Mouse (Mus musculus): ENCODE measurements around the gene Fxr1. TPM values are rescaled to one million over a fixed set of nuclear protein-coding genes. Genes with fewer than 3 reads are reported as not detected.

Fxr1 gene
- 28.8 and 28.9 TPM in 2 replicates for polyA plus RNA-seq (2015; fragmentation: Nextera tagmentation; extraction: Ambion mirVana)

DNA sequence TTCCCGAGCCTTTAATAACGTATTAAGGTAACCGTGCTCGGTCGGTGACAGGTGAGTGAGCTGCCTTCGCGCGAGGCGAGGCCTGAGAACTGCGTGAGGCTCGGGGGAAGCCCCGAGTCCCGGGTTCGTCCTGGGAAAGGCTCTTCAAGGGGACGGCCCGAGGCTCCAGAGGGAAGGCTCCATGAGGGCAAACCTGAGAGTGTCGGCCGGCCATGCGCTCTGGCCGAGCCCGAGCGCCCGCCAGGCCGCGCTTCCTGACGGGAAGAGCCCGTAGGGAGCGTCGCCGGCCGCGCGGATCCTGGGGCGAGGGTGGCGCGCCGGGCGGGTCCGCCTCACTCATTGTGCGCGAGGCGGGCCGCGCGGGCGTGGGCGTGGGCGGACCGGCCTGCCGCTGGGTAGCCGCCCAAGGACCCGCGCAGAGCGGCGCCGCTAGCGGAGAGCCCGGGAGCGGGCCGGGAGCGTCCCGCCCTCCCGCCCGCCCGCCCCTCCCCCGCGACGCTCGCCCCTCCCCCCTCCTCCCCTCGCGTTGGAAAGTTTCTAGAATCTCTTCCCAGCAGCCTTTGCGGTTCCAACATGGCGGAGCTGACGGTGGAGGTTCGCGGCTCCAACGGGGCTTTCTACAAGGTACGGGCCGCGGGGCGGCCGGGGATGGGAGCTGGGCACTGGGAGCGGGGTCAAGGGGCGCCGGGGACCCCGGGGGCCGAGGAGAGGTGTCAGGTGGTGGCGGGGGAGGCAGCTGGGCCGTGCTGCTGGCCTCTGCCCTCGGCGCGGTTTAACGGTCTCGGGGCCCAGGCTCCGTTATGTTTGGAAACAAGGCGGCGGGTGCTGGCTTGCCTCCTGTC lies at the start of gene Fxr1:
Gene Fxr1 (plus strand): TSS at position 404 of the 842 bp plus-strand sequence.

DNA sequence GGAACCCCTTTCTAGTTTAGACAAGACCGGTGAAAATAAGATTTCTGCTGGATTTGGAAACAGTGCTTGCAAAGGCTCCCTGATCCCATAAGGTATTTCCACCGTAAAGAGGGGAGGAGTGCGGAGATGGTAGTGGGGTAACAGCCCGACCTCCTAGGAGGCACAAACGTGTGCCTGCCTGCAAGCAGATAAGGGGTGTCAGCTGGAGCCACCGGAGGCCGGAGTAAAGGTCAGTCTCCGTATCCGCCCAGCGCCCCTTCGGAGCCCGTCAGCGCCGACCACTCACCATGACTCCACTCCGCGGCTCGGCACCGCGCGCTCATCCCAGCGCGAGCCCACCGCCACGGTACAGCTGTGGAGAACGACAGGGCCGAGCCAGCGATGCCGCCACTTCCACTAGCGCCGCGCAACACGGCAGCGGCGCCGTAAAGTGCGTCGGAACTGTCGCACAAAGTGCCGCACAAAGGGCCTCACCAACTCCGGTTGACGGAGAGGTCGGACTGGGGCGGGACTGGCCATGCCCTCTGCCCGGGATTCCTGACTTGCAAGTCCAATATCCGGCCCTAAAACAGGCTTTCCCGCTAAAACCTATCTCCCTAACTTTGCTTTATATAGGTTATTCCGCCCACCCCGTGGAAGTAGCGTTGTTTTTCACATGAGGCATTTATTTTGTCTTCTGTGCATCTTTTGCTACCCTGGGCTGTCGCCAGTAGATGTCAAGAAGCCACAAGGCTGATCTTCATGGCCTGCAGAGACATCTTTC lies 61.3 kb downstream of the Fxr1 start, which contains the start of gene Dnajc19:
Gene Dnajc19 (minus strand): TSS at position 422 of the 763 bp plus-strand sequence.

Other genes with a start within 250 kb of the Fxr1 start
- 60.8 and 61.8 TPM in 2 replicates for gene Ttc14, start 220.1 kb upstream of the Fxr1 start, polyA plus RNA-seq (2015; fragmentation: Nextera tagmentation; extraction: Ambion mirVana)
- 10.7 and 12.8 TPM in 2 replicates for gene Ccdc39, start 175.6 kb upstream of the Fxr1 start, polyA plus RNA-seq (2015; fragmentation: Nextera tagmentation; extraction: Ambion mirVana)
- gene Dnajc19, start 61.4 kb downstream of the Fxr1 start, polyA plus RNA-seq (2015; fragmentation: Nextera tagmentation; extraction: Ambion mirVana): 175 and 193 TPM in 2 replicates

Data from neural tube, postnatal 0 days (tissue).